Mouse (Mus musculus): ENCODE measurements around the gene Akap11. TPM values are rescaled to one million over a fixed set of nuclear protein-coding genes. Genes with fewer than 3 reads are reported as not detected.

The Akap11 gene
- 23.8 and 24.1 TPM in 2 replicates for total RNA-seq (2014; rRNA removed; ENCODE audit: low replicate concordance)
- 8.9 and 9.2 TPM in 2 replicates for polyA plus RNA-seq (2015; fragmentation: Nextera tagmentation; extraction: Ambion mirVana)

DNA sequence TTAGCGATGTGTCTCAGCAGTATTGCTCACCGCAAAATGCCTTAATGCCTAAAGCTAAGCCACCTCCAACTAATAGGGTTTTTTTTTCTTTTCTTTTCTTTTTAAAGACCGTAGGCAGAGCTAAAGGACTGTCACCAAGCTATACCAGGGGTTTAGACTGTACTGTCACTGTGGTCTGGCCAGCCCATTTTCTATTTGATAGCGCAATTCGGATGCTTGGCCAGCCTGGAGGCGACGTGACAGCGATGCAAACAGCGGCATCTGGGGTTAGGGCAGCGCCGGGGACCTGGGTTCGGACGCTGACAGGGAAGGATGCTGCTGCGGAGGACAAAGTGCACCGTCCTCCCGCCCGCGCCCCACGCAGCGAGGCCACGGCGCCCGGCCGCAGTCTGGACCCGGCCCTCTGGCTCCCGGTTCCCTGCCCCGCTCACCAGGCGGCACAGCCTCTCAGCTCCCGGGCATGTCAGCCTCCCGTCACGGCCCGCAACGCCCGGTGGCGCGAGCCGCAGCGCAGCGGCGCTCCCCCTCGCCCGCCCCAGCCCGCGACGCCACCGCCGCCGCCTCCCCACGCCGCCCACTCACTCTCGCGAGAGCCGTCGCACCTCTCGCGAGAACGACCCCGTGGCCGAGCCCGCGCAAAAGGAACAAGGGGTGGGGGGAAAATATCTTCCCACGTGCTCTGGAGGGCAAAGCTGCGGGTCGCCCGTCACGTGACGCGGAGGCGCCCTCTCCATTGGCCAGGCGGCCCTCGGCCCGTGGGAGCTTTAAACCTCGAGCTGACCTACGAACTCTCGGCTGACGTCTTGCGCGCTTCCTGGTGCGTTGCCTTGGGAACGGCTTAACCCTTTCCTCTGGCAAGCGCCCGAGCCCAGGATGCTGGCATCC lies at the start of gene Akap11:
Gene Akap11 (minus strand): TSS at position 528 of the 885 bp plus-strand sequence.
- Histone ChIP-seq H3K9ac (replicated peaks; ENCODE audit: low read depth, low read length) (peak within 1 kb of the TSS; percentile 98), H3K4me1 (ENCODE audit: control insufficient read depth, insufficient read depth) (peaks cover 37% of the 10 kb centered on the region), H3K4me2 (ENCODE audit: low read depth, low read length) (peak within 1 kb of the TSS; percentile 86), H3K9me3 (replicated peaks; ENCODE audit: control insufficient read depth, low read length) (no peaks in the 10 kb centered on the region), H3K4me3 (ENCODE audit: low read depth, low read length) (peak within 1 kb of the TSS; percentile 95), H3K27me3 (ENCODE audit: control insufficient read depth, insufficient read depth, low read length) (no peaks in the 10 kb centered on the region), H3K36me3 (replicated peaks; ENCODE audit: control insufficient read depth, insufficient read depth, low read length) (no peaks in the 10 kb centered on the region), H3K27ac (ENCODE audit: low read depth) (peak within 1 kb of the TSS; percentile 94)
- DNase-seq (ENCODE audit: low spot score) (peak; percentile 96), ATAC-seq (ENCODE audit: insufficient read depth, low read depth) (peak; percentile 93)
- WGBS, result under 1% methylated on average over 71 of the region's 82 CpGs
- TF ChIP-seq CTCF (IDR thresholded peaks at IDR 0.05; ENCODE audit: low read depth) (no peak), EP300 (IDR thresholded peaks at IDR 0.05; ENCODE audit: low read depth) (peak; percentile 99)

DNA sequence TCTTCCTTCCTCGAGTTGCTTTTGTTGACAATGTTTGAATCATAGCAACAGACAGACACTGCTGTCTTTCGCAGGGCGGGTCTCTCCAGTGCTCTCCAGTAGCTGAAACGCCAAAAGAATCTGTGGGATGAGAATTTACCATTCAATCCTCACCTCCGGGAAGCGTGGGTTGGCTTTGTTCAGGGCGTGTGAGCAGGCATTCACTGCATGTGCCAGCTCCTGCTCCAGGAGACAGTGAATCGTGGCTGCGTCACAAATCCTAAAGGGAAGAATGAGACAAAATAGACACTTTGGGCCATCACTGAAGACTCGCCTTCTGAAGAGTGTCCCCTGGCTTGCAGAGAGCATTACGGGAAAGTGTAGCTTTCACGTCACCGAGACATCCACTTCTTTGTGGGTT lies 47.6 kb upstream of the Akap11 start:
- H3K4me2 ChIP-seq (ENCODE audit: low read depth, low read length), result no peak overlapping the region
- no peak overlapping the region for H3K27ac ChIP-seq (ENCODE audit: low read depth)
- no peak for DNase-seq (ENCODE audit: low spot score)
- 85% methylated on average over 13 of the region's 13 CpGs for WGBS
- peaks cover 36% of the 10 kb centered on the region for H3K36me3 ChIP-seq (replicated peaks; ENCODE audit: control insufficient read depth, insufficient read depth, low read length)
- no peak for ATAC-seq (ENCODE audit: insufficient read depth, low read depth)
- no peaks in the 10 kb centered on the region for H3K27me3 ChIP-seq (ENCODE audit: control insufficient read depth, insufficient read depth, low read length)
- no peak overlapping the region for H3K4me3 ChIP-seq (ENCODE audit: low read depth, low read length)
- TF ChIP-seq CTCF (IDR thresholded peaks at IDR 0.05; ENCODE audit: low read depth), result no peak
- no peaks in the 10 kb centered on the region for H3K9me3 ChIP-seq (replicated peaks; ENCODE audit: control insufficient read depth, low read length)
- no peak overlapping the region for H3K9ac ChIP-seq (replicated peaks; ENCODE audit: low read depth, low read length)
- H3K4me1 ChIP-seq (ENCODE audit: control insufficient read depth, insufficient read depth), result no peaks in the 10 kb centered on the region

DNA sequence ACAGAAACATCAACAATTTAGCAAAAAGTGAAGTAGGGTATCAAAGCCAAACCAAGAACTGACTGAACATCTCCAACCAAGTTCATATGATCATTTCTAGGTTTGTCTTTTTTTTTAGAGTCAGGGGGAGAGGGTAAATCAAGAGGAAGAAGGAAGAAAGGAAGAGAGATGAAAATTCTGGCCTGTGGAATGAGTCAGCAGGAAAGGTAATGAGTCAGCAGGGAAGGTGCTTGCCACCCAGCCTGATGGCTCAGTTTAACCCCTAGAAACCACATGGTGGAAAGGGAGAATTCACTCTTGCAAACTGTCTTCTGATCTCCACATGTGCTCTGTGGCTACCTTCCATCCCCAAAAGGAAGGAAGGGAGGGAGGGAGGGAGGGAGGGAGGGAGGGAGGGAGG lies 46.6 kb upstream of the Akap11 start:
- TF ChIP-seq EP300 (IDR thresholded peaks at IDR 0.05; ENCODE audit: low read depth) (no peak), CTCF (IDR thresholded peaks at IDR 0.05; ENCODE audit: low read depth) (no peak)
- peaks cover 32% of the 10 kb centered on the region for H3K36me3 ChIP-seq (replicated peaks; ENCODE audit: control insufficient read depth, insufficient read depth, low read length)

DNA sequence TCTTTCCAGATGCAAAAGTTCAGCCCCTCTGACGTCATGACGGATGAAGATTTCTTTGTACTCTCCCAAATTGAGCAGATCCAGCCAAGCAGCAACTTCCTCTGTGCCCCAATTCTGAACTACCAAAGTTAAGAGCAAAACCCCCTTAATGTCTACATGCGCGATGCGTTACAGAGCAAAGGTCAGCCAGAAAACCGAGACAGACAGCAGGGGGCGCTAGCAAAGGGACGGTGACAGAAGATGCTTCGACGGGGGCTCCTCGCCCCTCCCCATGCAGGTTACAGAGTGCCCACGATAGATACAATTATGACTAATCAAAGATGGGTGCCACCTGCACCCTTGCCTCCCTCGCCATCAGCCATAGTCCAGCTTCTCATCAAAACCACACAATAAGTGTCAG lies 39.3 kb upstream of the Akap11 start:
- 78% methylated on average over 13 of the region's 13 CpGs for WGBS

More for the DNA sequence above, 46.6 kb upstream of the Akap11 start:
- H3K4me2 ChIP-seq (ENCODE audit: low read depth, low read length), result no peak overlapping the region
- no peaks in the 10 kb centered on the region for H3K4me1 ChIP-seq (ENCODE audit: control insufficient read depth, insufficient read depth)
- DNase-seq (ENCODE audit: low spot score) (no peak), ATAC-seq (ENCODE audit: insufficient read depth, low read depth) (no peak)
- H3K9me3 ChIP-seq (replicated peaks; ENCODE audit: control insufficient read depth, low read length), result no peaks in the 10 kb centered on the region
- H3K9ac ChIP-seq (replicated peaks; ENCODE audit: low read depth, low read length), result no peak overlapping the region
- H3K27ac ChIP-seq (ENCODE audit: low read depth), result no peak overlapping the region
- H3K27me3 ChIP-seq (ENCODE audit: control insufficient read depth, insufficient read depth, low read length), result no peaks in the 10 kb centered on the region
- no peak overlapping the region for H3K4me3 ChIP-seq (ENCODE audit: low read depth, low read length)

DNA sequence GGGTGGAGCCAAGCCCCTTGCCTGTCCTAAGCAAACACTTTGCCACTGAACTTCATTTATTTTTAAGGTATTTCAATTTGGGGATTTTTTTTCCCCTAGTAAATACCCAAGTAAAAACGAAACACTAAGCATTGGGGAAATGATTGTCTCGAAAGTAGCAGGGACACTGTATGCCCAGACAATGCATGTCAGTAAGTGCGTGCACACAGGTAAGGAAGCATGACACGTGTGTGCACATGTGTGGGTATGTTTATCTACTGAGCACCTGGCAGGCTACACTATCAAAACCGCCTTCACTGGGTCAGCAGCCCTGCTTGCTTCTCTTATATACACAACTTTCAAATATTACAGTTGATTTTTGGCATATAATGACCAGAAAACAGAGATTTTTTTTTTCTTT lies 31.8 kb upstream of the Akap11 start:
- Histone ChIP-seq H3K4me2 (ENCODE audit: low read depth, low read length) (no peak overlapping the region), H3K27me3 (ENCODE audit: control insufficient read depth, insufficient read depth, low read length) (no peaks in the 10 kb centered on the region), H3K9me3 (replicated peaks; ENCODE audit: control insufficient read depth, low read length) (no peaks in the 10 kb centered on the region), H3K9ac (replicated peaks; ENCODE audit: low read depth, low read length) (no peak overlapping the region), H3K4me3 (ENCODE audit: low read depth, low read length) (no peak overlapping the region), H3K27ac (ENCODE audit: low read depth) (no peak overlapping the region), H3K36me3 (replicated peaks; ENCODE audit: control insufficient read depth, insufficient read depth, low read length) (peaks cover 30% of the 10 kb centered on the region), H3K4me1 (ENCODE audit: control insufficient read depth, insufficient read depth) (no peaks in the 10 kb centered on the region)
- DNase-seq (ENCODE audit: low spot score) (no peak), ATAC-seq (ENCODE audit: insufficient read depth, low read depth) (no peak)
- WGBS, result 91% methylated on average over 5 of the region's 5 CpGs
- no peak for TF ChIP-seq EP300 (IDR thresholded peaks at IDR 0.05; ENCODE audit: low read depth)
- no peak for TF ChIP-seq CTCF (IDR thresholded peaks at IDR 0.05; ENCODE audit: low read depth)

More for the DNA sequence above, 39.3 kb upstream of the Akap11 start:
- H3K9ac ChIP-seq (replicated peaks; ENCODE audit: low read depth, low read length), result no peak overlapping the region
- H3K36me3 ChIP-seq (replicated peaks; ENCODE audit: control insufficient read depth, insufficient read depth, low read length), result peaks cover 23% of the 10 kb centered on the region
- no peak overlapping the region for H3K4me3 ChIP-seq (ENCODE audit: low read depth, low read length)
- no peak overlapping the region for H3K4me2 ChIP-seq (ENCODE audit: low read depth, low read length)
- H3K27ac ChIP-seq (ENCODE audit: low read depth), result no peak overlapping the region
- DNase-seq (ENCODE audit: low spot score) (no peak), ATAC-seq (ENCODE audit: insufficient read depth, low read depth) (no peak)
- H3K4me1 ChIP-seq (ENCODE audit: control insufficient read depth, insufficient read depth), result no peaks in the 10 kb centered on the region
- no peaks in the 10 kb centered on the region for H3K9me3 ChIP-seq (replicated peaks; ENCODE audit: control insufficient read depth, low read length)
- TF ChIP-seq CTCF (IDR thresholded peaks at IDR 0.05; ENCODE audit: low read depth) (no peak), EP300 (IDR thresholded peaks at IDR 0.05; ENCODE audit: low read depth) (no peak)
- H3K27me3 ChIP-seq (ENCODE audit: control insufficient read depth, insufficient read depth, low read length), result no peaks in the 10 kb centered on the region
